ENCODE assay signal across 9 mouse cellular contexts in the genomic region with DNA sequence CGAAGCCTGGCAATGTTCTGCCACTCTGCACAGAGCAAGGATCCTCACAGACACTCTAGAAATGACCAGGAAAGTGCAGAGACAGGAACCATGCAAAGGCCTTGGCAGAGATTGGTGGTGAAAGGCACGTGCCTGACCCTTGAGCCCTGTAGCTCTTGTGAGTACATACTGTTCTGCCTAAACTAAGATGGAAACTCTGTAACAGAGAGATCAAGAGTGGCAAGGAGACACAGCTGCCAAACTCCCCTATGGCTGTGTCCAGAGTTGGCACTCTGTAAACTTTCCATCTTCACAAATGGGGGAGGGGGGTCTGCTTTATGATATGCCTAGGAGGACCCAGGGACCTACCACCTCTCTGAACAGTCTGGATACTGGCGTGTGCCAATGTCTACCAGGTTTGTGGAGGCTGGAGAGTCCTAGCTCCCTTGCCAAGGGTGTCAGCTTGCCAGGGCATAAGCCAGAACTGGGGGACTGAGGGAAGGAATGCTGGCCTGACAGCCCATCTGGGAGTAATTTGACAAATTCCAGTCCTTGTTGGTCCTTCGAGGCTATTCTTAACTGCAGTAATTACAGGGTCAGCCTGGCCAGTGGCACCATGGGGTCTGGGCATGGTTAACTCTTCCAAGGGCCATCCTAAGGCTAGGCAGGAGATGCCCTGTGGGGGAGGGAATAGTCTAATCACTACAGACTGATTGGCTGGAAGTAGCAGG. TPM values are rescaled to one million over a fixed set of nuclear protein-coding genes. Genes with fewer than 3 reads are reported as not detected.
DNase-seq lines count a peak whose midpoint lies in the region; ATAC-seq and TF ChIP-seq lines count a peak whose summit lies in the region.
"Had no signal": no experiment of that assay in that cellular context is flagged by ENCODE, and none has a peak within 500 bp of the region (broad histone marks: within the 10 kb centered on the region; RNA-seq: fewer than 3 reads in every experiment).

No protein-coding gene starts in this region.

- H3K4me3 ChIP-seq in hindbrain, postnatal 0 days (ENCODE audit: low read length) = no peak overlapping the region
- H3K4me3 ChIP-seq in hindbrain, embryonic 11.5 days (ENCODE audit: low read depth, low read length) = no peak overlapping the region

- intact Hi-C loops in heart, postnatal 36 days (cut with DNase I) = no loop called here

- no peak overlapping the region for H3K9ac ChIP-seq in hindbrain, postnatal 0 days (replicated peaks; ENCODE audit: low read length)
- H3K9ac ChIP-seq in hindbrain, embryonic 11.5 days (ENCODE audit: low read depth, low read length) = no peak overlapping the region

- DNase-seq in hindbrain, postnatal 0 days (ENCODE audit: low spot score) = peak; percentile 16
- DNase-seq in hindbrain, embryonic 11.5 days (ENCODE audit: low spot score) = no peak
- peak; percentile 60 for DNase-seq in NIH3T3 (ENCODE audit: low read depth)
- peak; percentile 89 for DNase-seq in cerebellum, adult 9-10 months
- peak; percentile 36 to 49 for DNase-seq in heart, postnatal 36 days
- DNase-seq in right cerebral cortex, adult 2 months (ENCODE audit: low spot score in 2 of 2) = no peak
- DNase-seq: right cerebral cortex, adult 18-20 months had no signal

- WGBS in hindbrain, postnatal 0 days = 54% methylated on average over 4 of the region's 4 CpGs
- 79% methylated on average over 4 of the region's 4 CpGs for WGBS in hindbrain, embryonic 11.5 days

- TF ChIP-seq CTCF in hindbrain, postnatal 0 days (IDR thresholded peaks at IDR 0.05; ENCODE audit: low read depth) = no peak

- 0 out of 2 replicates have a peak, but pooled peaks cover 2% of the 10 kb centered on the region for H3K4me1 ChIP-seq in hindbrain, postnatal 0 days (ENCODE audit: insufficient read depth, low read length)
- H3K4me1 ChIP-seq in hindbrain, embryonic 11.5 days (replicated peaks; ENCODE audit: control insufficient read depth, insufficient read depth, low read length) = no peaks in the 10 kb centered on the region

- H3K27me3 ChIP-seq in hindbrain, postnatal 0 days (ENCODE audit: insufficient read depth, low read length) = no peaks in the 10 kb centered on the region
- H3K27me3 ChIP-seq in hindbrain, embryonic 11.5 days (ENCODE audit: control insufficient read depth, insufficient read depth, low read length) = no peaks in the 10 kb centered on the region

- no peak overlapping the region for H3K27ac ChIP-seq in hindbrain, postnatal 0 days
- H3K27ac ChIP-seq in hindbrain, embryonic 11.5 days (ENCODE audit: low read depth, low read length) = no peak overlapping the region

- no peaks in the 10 kb centered on the region for H3K9me3 ChIP-seq in hindbrain, postnatal 0 days (ENCODE audit: low read length)
- H3K9me3 ChIP-seq in hindbrain, embryonic 11.5 days (ENCODE audit: control insufficient read depth, low read length) = no peaks in the 10 kb centered on the region

- no peak for ATAC-seq in hindbrain, postnatal 0 days
- ATAC-seq in hindbrain, embryonic 11.5 days (ENCODE audit: low FRiP score) = no peak
- ATAC-seq in megakaryocyte, adult 5-6 weeks (ENCODE audit: poor library complexity, severe bottlenecking) = no peak
- ATAC-seq in inflammation-experienced regulatory T-cells, adult 6 months = no peak

- peaks cover 17% of the 10 kb centered on the region; the same call in 1 of the 2 replicates for H3K36me3 ChIP-seq in hindbrain, postnatal 0 days (ENCODE audit: insufficient read depth, low read length)
- no peaks in the 10 kb centered on the region for H3K36me3 ChIP-seq in hindbrain, embryonic 11.5 days (ENCODE audit: control insufficient read depth, insufficient read depth, low read length)

- no peak overlapping the region for H3K4me2 ChIP-seq in hindbrain, postnatal 0 days (ENCODE audit: low read depth, low read length)
- no peak overlapping the region for H3K4me2 ChIP-seq in hindbrain, embryonic 11.5 days (replicated peaks; ENCODE audit: low read depth, low read length)

RNA-seq across cellular contexts. Expression of a gene that starts 13.1 kb away (rescaled TPM):
- total RNA-seq in hindbrain, postnatal 0 days (2014; rRNA removed) = 49.6 and 50.6 TPM in 2 replicates
- 52.9 and 54.3 TPM in 2 replicates for polyA plus RNA-seq in hindbrain, postnatal 0 days (2015; fragmentation: Nextera tagmentation; extraction: Ambion mirVana)
- 49.1 and 54.0 TPM in 2 replicates for polyA plus RNA-seq in hindbrain, embryonic 11.5 days (2014; fragmentation: Nextera tagmentation; extraction: Ambion mirVana)
- 100 to 1,000 TPM; 143 to 164 TPM for total RNA-seq in heart, postnatal 36 days (2021)
- total RNA-seq in megakaryocyte, adult 5-6 weeks (2015) = 10.1 and 11.9 TPM in 2 replicates
- total RNA-seq in megakaryocyte, adult 5-6 weeks (2017) = 26.1 and 27.8 TPM in 2 replicates
- polyA plus RNA-seq in inflammation-experienced regulatory T-cells, adult 6 months (2017; shearing (Covaris generic)) = 10 to 100 TPM; 21.1 to 28.7 (median 25.3) TPM

RNA-seq across cellular contexts. Expression of a gene that starts 13.1 kb away (rescaled TPM):
- total RNA-seq in hindbrain, postnatal 0 days (2014; rRNA removed) = 18.4 and 18.8 TPM in 2 replicates
- polyA plus RNA-seq in hindbrain, postnatal 0 days (2015; fragmentation: Nextera tagmentation; extraction: Ambion mirVana) = 6.1 and 7.3 TPM in 2 replicates
- 7.9 and 9.4 TPM in 2 replicates for polyA plus RNA-seq in hindbrain, embryonic 11.5 days (2014; fragmentation: Nextera tagmentation; extraction: Ambion mirVana)
- 10 to 100 TPM in 1 of 2 experiments, 1 to 10 TPM in 1; 9.2 to 11.0 TPM for total RNA-seq in heart, postnatal 36 days (2021)
- not detected in 2 replicates for total RNA-seq in megakaryocyte, adult 5-6 weeks (2015)
- 0.12 TPM in 1 of 2 replicates, not detected in the other for total RNA-seq in megakaryocyte, adult 5-6 weeks (2017)
- polyA plus RNA-seq in inflammation-experienced regulatory T-cells, adult 6 months (2017; shearing (Covaris generic)) = 1 to 10 TPM in 1 of 3 experiments, under 1 TPM in 2; 0.78 to 1.6 (median 0.84) TPM

RNA-seq across cellular contexts. Expression of a gene that starts 26.7 kb away (rescaled TPM):
- 41.4 and 43.3 TPM in 2 replicates for total RNA-seq in hindbrain, postnatal 0 days (2014; rRNA removed)
- polyA plus RNA-seq in hindbrain, postnatal 0 days (2015; fragmentation: Nextera tagmentation; extraction: Ambion mirVana) = 29.1 and 30.2 TPM in 2 replicates
- polyA plus RNA-seq in hindbrain, embryonic 11.5 days (2014; fragmentation: Nextera tagmentation; extraction: Ambion mirVana) = 14.4 and 15.0 TPM in 2 replicates
- total RNA-seq in heart, postnatal 36 days (2021) = 10 to 100 TPM; 13.0 to 13.7 TPM
- 68.6 and 74.5 TPM in 2 replicates for total RNA-seq in megakaryocyte, adult 5-6 weeks (2015)
- total RNA-seq in megakaryocyte, adult 5-6 weeks (2017) = 40.2 and 49.1 TPM in 2 replicates
- 100 to 1,000 TPM in 2 of 3 experiments, 10 to 100 TPM in 1; 94.9 to 137 (median 111) TPM for polyA plus RNA-seq in inflammation-experienced regulatory T-cells, adult 6 months (2017; shearing (Covaris generic))

RNA-seq across cellular contexts. Expression of a gene that starts 28.1 kb away (rescaled TPM):
- 25.4 and 88.3 TPM in 2 replicates for total RNA-seq in hindbrain, postnatal 0 days (2014; rRNA removed)
- 135 and 140 TPM in 2 replicates for polyA plus RNA-seq in hindbrain, postnatal 0 days (2015; fragmentation: Nextera tagmentation; extraction: Ambion mirVana)
- polyA plus RNA-seq in hindbrain, embryonic 11.5 days (2014; fragmentation: Nextera tagmentation; extraction: Ambion mirVana) = 113 and 117 TPM in 2 replicates
- 100 to 1,000 TPM; 134 to 150 TPM for total RNA-seq in heart, postnatal 36 days (2021)
- total RNA-seq in megakaryocyte, adult 5-6 weeks (2015) = 30.8 and 42.8 TPM in 2 replicates
- 18.1 and 24.3 TPM in 2 replicates for total RNA-seq in megakaryocyte, adult 5-6 weeks (2017)
- polyA plus RNA-seq in inflammation-experienced regulatory T-cells, adult 6 months (2017; shearing (Covaris generic)) = 10 to 100 TPM; 17.3 to 41.9 (median 31.7) TPM

RNA-seq across cellular contexts. Expression of a gene that starts 58.3 kb away (rescaled TPM):
- total RNA-seq in hindbrain, postnatal 0 days (2014; rRNA removed) = 25.8 and 28.2 TPM in 2 replicates
- 12.0 and 12.5 TPM in 2 replicates for polyA plus RNA-seq in hindbrain, postnatal 0 days (2015; fragmentation: Nextera tagmentation; extraction: Ambion mirVana)
- 26.3 and 27.6 TPM in 2 replicates for polyA plus RNA-seq in hindbrain, embryonic 11.5 days (2014; fragmentation: Nextera tagmentation; extraction: Ambion mirVana)
- total RNA-seq in heart, postnatal 36 days (2021) = 10 to 100 TPM; 16.0 to 16.7 TPM
- 0.80 TPM in 2 replicates for total RNA-seq in megakaryocyte, adult 5-6 weeks (2015)
- 0.28 and 0.51 TPM in 2 replicates for total RNA-seq in megakaryocyte, adult 5-6 weeks (2017)
- under 1 TPM; 0.15 to 0.36 (median 0.16) TPM for polyA plus RNA-seq in inflammation-experienced regulatory T-cells, adult 6 months (2017; shearing (Covaris generic))

Comparison
In these comparisons a context has a peak if more than half of its experiments do, and no peak if none do; other contexts are left out.
1. DNase-seq: peak in hindbrain, postnatal 0 days (single experiment), NIH3T3 (single experiment), cerebellum, adult 9-10 months (single experiment) and heart, postnatal 36 days (2 of 2); none in hindbrain, embryonic 11.5 days (single experiment) and right cerebral cortex, adult 2 months (0 of 2).
2. RNA of a gene that starts 13.1 kb away (total RNA-seq): 18.4 to 18.8 TPM in hindbrain, postnatal 0 days and 9.2 to 11.0 TPM in heart, postnatal 36 days; 0.12 TPM in megakaryocyte, adult 5-6 weeks; every median in the first group is over 4 times any median in the second.